Mouse (Mus musculus) inflammation-experienced regulatory T-cells (primary cell): ENCODE data around the gene Tasp1. TPM values are rescaled to one million over a fixed set of nuclear protein-coding genes. Genes with fewer than 3 reads are reported as not detected.

Source experiments
- polyA plus RNA-seq, 2 experiments: library from polyadenylated mRNA; unstranded; fragments of 100-300 nt; shearing (Covaris generic); gene quantifications; one replicate each; pipeline ENCODE4 v1.2.1; 2017

The Tasp1 gene
- 100 to 1,000 TPM in 1 of 2 experiments, 10 to 100 TPM in 1; 64.0 to 104 TPM for polyA plus RNA-seq

GRCm38 (mm10) chr2:140066353-140067314 lies at the start of gene Tasp1:
TSS of gene Tasp1 (minus strand) at chr2:140066805.

Other genes with a start within 250 kb of the Tasp1 start
- gene Gm17374, start 85.2 kb upstream of the Tasp1 start, polyA plus RNA-seq = not detected
- 10 to 100 TPM; 20.2 to 25.9 TPM for gene Esf1, start 103.8 kb upstream of the Tasp1 start, polyA plus RNA-seq
- gene Ndufaf5, start 103.8 kb upstream of the Tasp1 start, polyA plus RNA-seq = 10 to 100 TPM; 12.4 to 24.1 TPM